Mouse (Mus musculus) cerebellum, postnatal 10 days (tissue): ENCODE data around the gene Arhgap6.
A peak's percentile ranks its signal among the peaks of the same experiment; 100 is the strongest.

Source experiments
- DNase-seq, 2 experiments: peaks; one replicate each; pipeline ENCODE4 v3.0.0; 2021; ENCODE audit warnings: mixed read lengths in 2 of 2

Arhgap6 gene

GRCm38 (mm10) chrX:168794974-168795858, at the start of gene Arhgap6:
Gene Arhgap6, plus strand, starts transcription at chrX:168795099.
- peak; percentile 4 to 26 for DNase-seq

- no peak for DNase-seq
Measured at GRCm38 (mm10) chrX:168747011-168747410, 47.9 kb upstream of the Arhgap6 start.

GRCm38 (mm10) chrX:168795859-168796848, 1.3 kb downstream of the Arhgap6 start:
- DNase-seq = peak; percentile 24 to 30

- DNase-seq = no peak
Measured at GRCm38 (mm10) chrX:168804677-168805076, 9.8 kb downstream of the Arhgap6 start.

- DNase-seq = no peak
Measured at GRCm38 (mm10) chrX:168810513-168811265, 15.8 kb downstream of the Arhgap6 start.

GRCm38 (mm10) chrX:168818858-168819257, 24.0 kb downstream of the Arhgap6 start:
- DNase-seq = no peak

GRCm38 (mm10) chrX:168824166-168824565, 29.3 kb downstream of the Arhgap6 start:
- no peak for DNase-seq

GRCm38 (mm10) chrX:168832343-168832742, 37.4 kb downstream of the Arhgap6 start:
- peak in 1 of 2 experiments; percentile 1 for DNase-seq

GRCm38 (mm10) chrX:168848062-168848461, 53.2 kb downstream of the Arhgap6 start:
- DNase-seq = no peak

GRCm38 (mm10) chrX:168874688-168875087, 79.8 kb downstream of the Arhgap6 start:
- no peak for DNase-seq

GRCm38 (mm10) chrX:168903557-168903956, 108.7 kb downstream of the Arhgap6 start:
- no peak for DNase-seq

GRCm38 (mm10) chrX:168904086-168904485, 109.2 kb downstream of the Arhgap6 start:
- DNase-seq = no peak

GRCm38 (mm10) chrX:168907586-168907985, 112.7 kb downstream of the Arhgap6 start:
- no peak for DNase-seq

- DNase-seq = no peak
Measured at GRCm38 (mm10) chrX:168913519-168913918, 118.6 kb downstream of the Arhgap6 start.

GRCm38 (mm10) chrX:168920942-168921341, 126.0 kb downstream of the Arhgap6 start:
- no peak for DNase-seq

GRCm38 (mm10) chrX:168932420-168932819, 137.5 kb downstream of the Arhgap6 start:
- no peak for DNase-seq

- DNase-seq = peak; percentile 29 to 45
Measured at GRCm38 (mm10) chrX:168935447-168935846, 140.5 kb downstream of the Arhgap6 start.

- DNase-seq = peak; percentile 53 to 58
Measured at GRCm38 (mm10) chrX:168937941-168938340, 143.0 kb downstream of the Arhgap6 start.

- no peak for DNase-seq
Measured at GRCm38 (mm10) chrX:168941684-168942083, 146.8 kb downstream of the Arhgap6 start.

GRCm38 (mm10) chrX:168943217-168943616, 148.3 kb downstream of the Arhgap6 start:
- DNase-seq = no peak

- no peak for DNase-seq
Measured at GRCm38 (mm10) chrX:168975444-168975843, 180.5 kb downstream of the Arhgap6 start.

- no peak for DNase-seq
Measured at GRCm38 (mm10) chrX:168977776-168978175, 182.9 kb downstream of the Arhgap6 start.
